In genomic region chr3:104791017-104791416, GRCm38 (mm10) we compare ENCODE assay signal across 10 mouse cellular contexts. TPM values are rescaled to one million over a fixed set of nuclear protein-coding genes. Genes with fewer than 3 reads are reported as not detected.
DNase-seq lines count a peak whose midpoint lies in the region; ATAC-seq and TF ChIP-seq lines count a peak whose summit lies in the region.
"Had no signal": no experiment of that assay in that cellular context is flagged by ENCODE, and none has a peak within 500 bp of the region (broad histone marks: within the 10 kb centered on the region; RNA-seq: fewer than 3 reads in every experiment).

No protein-coding gene starts in this region.

- 29% methylated on average over 4 of the region's 4 CpGs for WGBS in heart, embryonic 16.5 days
- 44% methylated on average over 4 of the region's 4 CpGs for WGBS in liver, embryonic 16.5 days (ENCODE audit: insufficient replicate concordance)

- 0 out of 2 replicates have a peak, but pooled peaks cover 2% of the 10 kb centered on the region for H3K27me3 ChIP-seq in E14TG2a.4 (ENCODE audit: insufficient read depth, low read length)
- H3K27me3 ChIP-seq in heart, embryonic 16.5 days (ENCODE audit: control insufficient read depth, insufficient read depth, low read length): no peaks in the 10 kb centered on the region
- peaks cover 22% of the 10 kb centered on the region for H3K27me3 ChIP-seq in liver, embryonic 16.5 days (ENCODE audit: control insufficient read depth, insufficient read depth, low read depth, low read length)

- H3K4me3 ChIP-seq in E14TG2a.4 (replicated peaks; ENCODE audit: low read length): peak overlapping the region; percentile 17; the same call in 1 of the 2 replicates
- peak overlapping the region; percentile 83 for H3K4me3 ChIP-seq in heart, embryonic 16.5 days (ENCODE audit: low read length)
- no peak overlapping the region for H3K4me3 ChIP-seq in liver, embryonic 16.5 days (ENCODE audit: low read depth, low read length)

- H3K27ac ChIP-seq in heart, embryonic 16.5 days (ENCODE audit: low read length): peak overlapping the region; percentile 86
- no peak overlapping the region for H3K27ac ChIP-seq in liver, embryonic 16.5 days (ENCODE audit: low read length)

- no peak for ATAC-seq in heart, embryonic 16.5 days (replicated peaks; ENCODE audit: extremely low read depth, insufficient read depth, low FRiP score)
- ATAC-seq in liver, embryonic 16.5 days (ENCODE audit: low read depth): no peak
- ATAC-seq in megakaryocyte-erythroid progenitor cell, adult 5-6 weeks (replicated peaks; ENCODE audit: low FRiP score, low TSS enrichment, poor library complexity, severe bottlenecking): no peak

- H3K36me3 ChIP-seq in E14TG2a.4 (ENCODE audit: insufficient read depth, low read length): peaks cover 62% of the 10 kb centered on the region
- H3K36me3 ChIP-seq in heart, embryonic 16.5 days (ENCODE audit: control insufficient read depth, insufficient read depth): peaks cover 19% of the 10 kb centered on the region
- no peaks in the 10 kb centered on the region for H3K36me3 ChIP-seq in liver, embryonic 16.5 days (ENCODE audit: control insufficient read depth, insufficient read depth)

- DNase-seq in heart, adult 8-10 months (ENCODE audit: low spot score): peak; percentile 26
- no peak for DNase-seq in heart, adult 9 months (ENCODE audit: low spot score in 2 of 2)
- no peak for DNase-seq in spleen, postnatal 36 days (ENCODE audit: low spot score in 2 of 2)
- no peak for DNase-seq in right cerebral cortex, adult 18-20 months
- DNase-seq: adrenal gland, adult 8-10 months had no signal

- H3K4me2 ChIP-seq in heart, embryonic 16.5 days (ENCODE audit: low read depth, low read length): peak overlapping the region; percentile 82
- peak overlapping the region; percentile 57; the same call in 1 of the 2 replicates for H3K4me2 ChIP-seq in liver, embryonic 16.5 days (ENCODE audit: low read depth, low read length)

- H3K9me3 ChIP-seq in E14TG2a.4 (ENCODE audit: low read length): no peaks in the 10 kb centered on the region
- no peaks in the 10 kb centered on the region for H3K9me3 ChIP-seq in heart, embryonic 16.5 days (replicated peaks; ENCODE audit: control insufficient read depth, low read length)
- H3K9me3 ChIP-seq in liver, embryonic 16.5 days (replicated peaks; ENCODE audit: control insufficient read depth, low read length): no peaks in the 10 kb centered on the region

- peak overlapping the region; percentile 88 for H3K9ac ChIP-seq in heart, embryonic 16.5 days (ENCODE audit: low read length)
- no peak overlapping the region for H3K9ac ChIP-seq in liver, embryonic 16.5 days (ENCODE audit: low read depth, low read length)

- H3K4me1 ChIP-seq in E14TG2a.4 (replicated peaks; ENCODE audit: low read depth, low read length): peaks cover 84% of the 10 kb centered on the region
- peaks cover 65% of the 10 kb centered on the region for H3K4me1 ChIP-seq in heart, embryonic 16.5 days (ENCODE audit: control insufficient read depth, insufficient read depth, low read length)
- peaks cover 20% of the 10 kb centered on the region for H3K4me1 ChIP-seq in liver, embryonic 16.5 days (ENCODE audit: control insufficient read depth, low read depth, low read length)

- TF ChIP-seq CTCF in E14TG2a.4 (conservative IDR thresholded peaks at IDR 0.05; ENCODE audit: low read length): no peak

RNA-seq across cellular contexts. Expression of gene Rhoc, which starts 2.8 kb away (rescaled TPM):
- total RNA-seq in heart, adult 8-10 months (2022): 10 to 100 TPM; 64.8 to 83.5 (median 79.3) TPM
- 165 TPM in 2 replicates for polyA plus RNA-seq in heart, embryonic 16.5 days (2015; fragmentation: Nextera tagmentation; extraction: Ambion mirVana)
- polyA plus RNA-seq in liver, embryonic 16.5 days (2015; fragmentation: Nextera tagmentation; extraction: Ambion mirVana): 20.3 and 21.9 TPM in 2 replicates
- total RNA-seq in megakaryocyte-erythroid progenitor cell, adult 5-6 weeks (2014; fragmentation: Nextera tagmentation): 1.1 TPM in 1 of 2 replicates, not detected in the other
- total RNA-seq in megakaryocyte-erythroid progenitor cell, adult 5-6 weeks (2017): not detected in 2 replicates

RNA-seq across cellular contexts. Expression of gene Fam19a3, which starts 9.4 kb away (rescaled TPM):
- 1 to 10 TPM in 3 of 4 experiments, under 1 TPM in 1; 0.72 to 2.1 (median 1.2) TPM for total RNA-seq in heart, adult 8-10 months (2022)
- 0.99 and 1.8 TPM in 2 replicates for polyA plus RNA-seq in heart, embryonic 16.5 days (2015; fragmentation: Nextera tagmentation; extraction: Ambion mirVana)
- polyA plus RNA-seq in liver, embryonic 16.5 days (2015; fragmentation: Nextera tagmentation; extraction: Ambion mirVana): 0.04 TPM in 1 of 2 replicates, not detected in the other
- total RNA-seq in megakaryocyte-erythroid progenitor cell, adult 5-6 weeks (2014; fragmentation: Nextera tagmentation): not detected in 2 replicates
- total RNA-seq in megakaryocyte-erythroid progenitor cell, adult 5-6 weeks (2017): not detected in 2 replicates
- total RNA-seq: left cerebral cortex, postnatal 14 days had no signal

RNA-seq across cellular contexts. Expression of gene Ppm1j, which starts 10.2 kb away (rescaled TPM):
- total RNA-seq in heart, adult 8-10 months (2022): 10 to 100 TPM; 20.1 to 28.4 (median 25.3) TPM
- 36.9 and 38.9 TPM in 2 replicates for polyA plus RNA-seq in heart, embryonic 16.5 days (2015; fragmentation: Nextera tagmentation; extraction: Ambion mirVana)
- polyA plus RNA-seq in liver, embryonic 16.5 days (2015; fragmentation: Nextera tagmentation; extraction: Ambion mirVana): 0.23 and 0.27 TPM in 2 replicates
- not detected in 2 replicates for total RNA-seq in megakaryocyte-erythroid progenitor cell, adult 5-6 weeks (2014; fragmentation: Nextera tagmentation)
- not detected in 2 replicates for total RNA-seq in megakaryocyte-erythroid progenitor cell, adult 5-6 weeks (2017)

RNA-seq across cellular contexts. Expression of gene Mov10, which starts 27.3 kb away (rescaled TPM):
- 10 to 100 TPM in 1 of 4 experiments, 1 to 10 TPM in 3; 3.6 to 10.0 (median 6.6) TPM for total RNA-seq in heart, adult 8-10 months (2022)
- 25.4 and 29.7 TPM in 2 replicates for polyA plus RNA-seq in heart, embryonic 16.5 days (2015; fragmentation: Nextera tagmentation; extraction: Ambion mirVana)
- 33.8 and 36.2 TPM in 2 replicates for polyA plus RNA-seq in liver, embryonic 16.5 days (2015; fragmentation: Nextera tagmentation; extraction: Ambion mirVana)
- 11.0 and 17.3 TPM in 2 replicates for total RNA-seq in megakaryocyte-erythroid progenitor cell, adult 5-6 weeks (2014; fragmentation: Nextera tagmentation)
- 1.9 and 3.1 TPM in 2 replicates for total RNA-seq in megakaryocyte-erythroid progenitor cell, adult 5-6 weeks (2017)

Comparison
In these comparisons a context has a peak if more than half of its experiments do, and no peak if none do; other contexts are left out.
1. RNA of gene Rhoc, which starts 2.8 kb away (total RNA-seq): 64.8 to 83.5 TPM in heart, adult 8-10 months; 1.1 TPM in megakaryocyte-erythroid progenitor cell, adult 5-6 weeks; every median in the first group is over 10 times any median in the second.
2. RNA of gene Ppm1j, which starts 10.2 kb away (total RNA-seq): 20.1 to 28.4 TPM in heart, adult 8-10 months; not detected in megakaryocyte-erythroid progenitor cell, adult 5-6 weeks; every median in the first group is over 10 times any median in the second.